Mouse (Mus musculus): ENCODE measurements around the gene Taf11.

- TF ChIP-seq CTCF (IDR thresholded peaks at IDR 0.05; ENCODE audit: extremely low read depth, insufficient read depth, low read length) (no peak), POLR2A (IDR thresholded peaks at IDR 0.05; ENCODE audit: extremely low read depth, insufficient read depth, low read length) (no peak)
Measured at GRCm38 (mm10) chr17:27945546-27946216, 36.0 kb upstream of the Taf11 start.
